Mouse (Mus musculus): ENCODE measurements around the gene Ptprc. TPM values are rescaled to one million over a fixed set of nuclear protein-coding genes. Genes with fewer than 3 reads are reported as not detected.

The Ptprc gene
- total RNA-seq (2021) = 1 to 10 TPM; 1.9 to 2.4 TPM

- no peak for DNase-seq
- intact Hi-C loops (cut with DNase I) = no loop called here
Observed at GRCm38 (mm10) chr1:138175494-138175893, at the start of gene Ptprc. TSS of gene Ptprc (minus strand) at chr1:138175708.

GRCm38 (mm10) chr1:138214736-138215458 lies 39.4 kb upstream of the Ptprc start:
- intact Hi-C loops (cut with DNase I) = no loop called here
- no peak for DNase-seq

GRCm38 (mm10) chr1:138210387-138211024 lies 35.0 kb upstream of the Ptprc start:
- DNase-seq = no peak
- intact Hi-C loops (cut with DNase I) = no loop called here

GRCm38 (mm10) chr1:138209751-138210150 lies 34.2 kb upstream of the Ptprc start:
- DNase-seq = no peak
- intact Hi-C loops (cut with DNase I) = no loop called here

GRCm38 (mm10) chr1:138206041-138206440 lies 30.5 kb upstream of the Ptprc start:
- intact Hi-C loops (cut with DNase I) = no loop called here
- no peak for DNase-seq

GRCm38 (mm10) chr1:138191689-138192508 lies 16.4 kb upstream of the Ptprc start:
- intact Hi-C loops (cut with DNase I) = no loop called here
- no peak for DNase-seq

GRCm38 (mm10) chr1:138188131-138188530 lies 12.6 kb upstream of the Ptprc start:
- DNase-seq = no peak
- intact Hi-C loops (cut with DNase I) = no loop called here

GRCm38 (mm10) chr1:138185904-138186303 lies 10.4 kb upstream of the Ptprc start:
- intact Hi-C loops (cut with DNase I) = no loop called here
- no peak for DNase-seq

GRCm38 (mm10) chr1:138180081-138180480 lies 4.6 kb upstream of the Ptprc start:
- intact Hi-C loops (cut with DNase I) = no loop called here
- no peak for DNase-seq

GRCm38 (mm10) chr1:138174705-138175492 lies 609 bp downstream of the Ptprc start:
- DNase-seq = no peak
- intact Hi-C loops (cut with DNase I) = no loop called here

GRCm38 (mm10) chr1:138174143-138174542 lies 1.4 kb downstream of the Ptprc start:
- intact Hi-C loops (cut with DNase I) = no loop called here
- DNase-seq = no peak

GRCm38 (mm10) chr1:138173669-138174068 lies 1.8 kb downstream of the Ptprc start:
- no peak for DNase-seq
- intact Hi-C loops (cut with DNase I) = no loop called here

GRCm38 (mm10) chr1:138172547-138172946 lies 3.0 kb downstream of the Ptprc start:
- no peak for DNase-seq
- intact Hi-C loops (cut with DNase I) = no loop called here

GRCm38 (mm10) chr1:138172096-138172495 lies 3.4 kb downstream of the Ptprc start:
- intact Hi-C loops (cut with DNase I) = no loop called here

GRCm38 (mm10) chr1:138166233-138166771 lies 9.2 kb downstream of the Ptprc start:
- DNase-seq = no peak
- intact Hi-C loops (cut with DNase I) = no loop called here

More at GRCm38 (mm10) chr1:138172096-138172495, 3.4 kb downstream of the Ptprc start:
- DNase-seq = no peak

- intact Hi-C loops (cut with DNase I) = no loop called here
- DNase-seq = no peak
Observed at GRCm38 (mm10) chr1:138162638-138163037, 12.9 kb downstream of the Ptprc start.

- intact Hi-C loops (cut with DNase I) = no loop called here
- no peak for DNase-seq
Observed at GRCm38 (mm10) chr1:138158921-138159320, 16.6 kb downstream of the Ptprc start.

- DNase-seq = no peak
- intact Hi-C loops (cut with DNase I) = no loop called here
Observed at GRCm38 (mm10) chr1:138158236-138158635, 17.3 kb downstream of the Ptprc start.

GRCm38 (mm10) chr1:138157709-138158108 lies 17.8 kb downstream of the Ptprc start:
- no peak for DNase-seq
- intact Hi-C loops (cut with DNase I) = no loop called here

- intact Hi-C loops (cut with DNase I) = no loop called here
- no peak for DNase-seq
Observed at GRCm38 (mm10) chr1:138157008-138157407, 18.5 kb downstream of the Ptprc start.

Measured in left cerebral cortex, postnatal 4 days (tissue).